Mouse (Mus musculus) myocyte (in vitro differentiated cells): ENCODE measurements around the gene Cldn13. TPM values are rescaled to one million over a fixed set of nuclear protein-coding genes. Genes with fewer than 3 reads are reported as not detected.
A peak's percentile ranks its signal among the peaks of the same experiment; 100 is the strongest.

Source experiments
- H3K27me3 ChIP-seq: one replicate; pipeline ENCODE4 v1.6.1; 2011; ENCODE audit not compliant: control insufficient read depth, insufficient read depth, insufficient read length
- H3K36me3 ChIP-seq: one replicate; pipeline ENCODE4 v1.6.1; 2011; ENCODE audit not compliant: control insufficient read depth, insufficient read depth
- H3K4me2 ChIP-seq: one replicate; pipeline ENCODE4 v1.6.1; 2011; ENCODE audit warnings: low read depth, control low read depth
- H3K4me3 ChIP-seq: one replicate; pipeline ENCODE4 v1.5.1; 2011; ENCODE audit warnings: mild to moderate bottlenecking, control low read depth, moderate library complexity
- H3K79me2 ChIP-seq: one replicate; pipeline ENCODE4 v1.6.1; 2011; ENCODE audit not compliant: control insufficient read depth, insufficient read depth
- H3ac ChIP-seq: one replicate; pipeline ENCODE4 v1.6.1; 2011; ENCODE audit not compliant: control insufficient read depth, insufficient read length
- CEBPB ChIP-seq: IDR thresholded peaks from 2 replicates; pipeline ENCODE4 v1.6.1; 2011; ENCODE audit warnings: mild to moderate bottlenecking, moderate library complexity; ENCODE audit not compliant: poor library complexity, insufficient read depth, severe bottlenecking
- E2F4 ChIP-seq: IDR thresholded peaks from one replicate; pipeline ENCODE4 v1.6.1; 2011; ENCODE audit warnings: mild to moderate bottlenecking, control low read depth, moderate library complexity; ENCODE audit not compliant: insufficient read depth
- MAX ChIP-seq: IDR thresholded peaks from one replicate; pipeline ENCODE4 v1.6.1; 2011; ENCODE audit warnings: low read depth, mild to moderate bottlenecking, control low read depth
- MYOD1 ChIP-seq, 3 experiments: IDR thresholded peaks; one replicate each; pipeline ENCODE4 v1.6.1; 2011; ENCODE audit warnings: control low read depth in 2 of 3, low read depth in 2 of 3, mild to moderate bottlenecking in 2 of 3, moderate library complexity in 1 of 3; ENCODE audit not compliant: insufficient read length in 2 of 3, control insufficient read depth in 1 of 3
- MYOG ChIP-seq, 3 experiments: IDR thresholded peaks; one replicate each; pipeline ENCODE4 v1.6.1; 2011; ENCODE audit warnings: control low read depth in 2 of 3, low read depth in 2 of 3, mild to moderate bottlenecking in 2 of 3; ENCODE audit not compliant: insufficient read length in 2 of 3, control insufficient read depth in 1 of 3, insufficient read depth in 1 of 3
- POLR2A ChIP-seq: IDR thresholded peaks from one replicate; pipeline ENCODE4 v1.6.1; 2011; ENCODE audit warnings: low read depth, mild to moderate bottlenecking, control low read depth, moderate library complexity; ENCODE audit not compliant: insufficient read length
- POLR2AphosphoS2 ChIP-seq: IDR thresholded peaks from one replicate; pipeline ENCODE4 v1.6.1; 2011; ENCODE audit warnings: low read depth, control low read depth; ENCODE audit not compliant: insufficient read length
- REST ChIP-seq: IDR thresholded peaks from one replicate; pipeline ENCODE4 v1.6.1; 2011; ENCODE audit warnings: mild to moderate bottlenecking, control low read depth, moderate library complexity; ENCODE audit not compliant: insufficient read depth, insufficient read length
- SRF ChIP-seq: IDR thresholded peaks from one replicate; pipeline ENCODE4 v1.6.1; 2011; ENCODE audit warnings: low read depth; ENCODE audit not compliant: control insufficient read depth, insufficient read length
- TCF12 ChIP-seq: IDR thresholded peaks from one replicate; pipeline ENCODE4 v1.6.1; 2011; ENCODE audit warnings: mild to moderate bottlenecking, control low read depth; ENCODE audit not compliant: poor library complexity, insufficient read depth, severe bottlenecking
- TCF3 ChIP-seq: IDR thresholded peaks from one replicate; pipeline ENCODE4 v1.6.1; 2011; ENCODE audit warnings: low read depth, control low read depth; ENCODE audit not compliant: insufficient read length
- USF1 ChIP-seq: IDR thresholded peaks from one replicate; pipeline ENCODE4 v1.6.1; 2011; ENCODE audit warnings: low read depth, mild to moderate bottlenecking, control low read depth, moderate library complexity
- polyA plus RNA-seq: library from polyadenylated mRNA; unstranded; fragments of >200 nt; fragmentation: generic; extraction: Trizol; gene quantifications from one replicate; pipeline ENCODE4 v1.2.1, GENCODE M21; 2012; ENCODE audit warnings: missing spikeins

The Cldn13 gene
- polyA plus RNA-seq, 1 experiment = not detected

- Histone ChIP-seq H3K27me3 (no peaks in the 10 kb centered on the region), H3K79me2 (no peaks in the 10 kb centered on the region), H3ac (no peak overlapping the region), H3K4me3 (no peak overlapping the region), H3K36me3 (no peaks in the 10 kb centered on the region), H3K4me2 (peak overlapping the region; percentile 55)
- no peak for TF ChIP-seq POLR2AphosphoS2
- TF ChIP-seq MYOD1 (IDR thresholded peaks at IDR 0.05; ENCODE audit: control insufficient read depth in 1 of 3, insufficient read length in 2 of 3, low read depth in 2 of 3) = peak; percentile 81 to 90 (median 87)
- peak; percentile 73 for TF ChIP-seq MAX
- TF ChIP-seq MYOG (IDR thresholded peaks at IDR 0.05; ENCODE audit: control insufficient read depth in 1 of 3, insufficient read depth in 1 of 3, insufficient read length in 2 of 3, low read depth in 2 of 3) = peak; percentile 70 to 94 (median 91)
- no peak for TF ChIP-seq SRF
- TF ChIP-seq TCF12 = peak; percentile 73
- TF ChIP-seq USF1 = peak; percentile 37
Observed at GRCm38 (mm10) chr5:134959114-134959513, 43.8 kb upstream of the Cldn13 start.

GRCm38 (mm10) chr5:134955491-134955890 lies 40.2 kb upstream of the Cldn13 start:
- Histone ChIP-seq H3K36me3 (no peaks in the 10 kb centered on the region), H3K4me3 (no peak overlapping the region), H3K79me2 (no peaks in the 10 kb centered on the region), H3ac (no peak overlapping the region), H3K27me3 (no peaks in the 10 kb centered on the region), H3K4me2 (no peak overlapping the region)
- TF ChIP-seq TCF12 = no peak
- TF ChIP-seq MAX = no peak
- TF ChIP-seq POLR2AphosphoS2 = no peak
- TF ChIP-seq USF1 = peak; percentile 18

- H3K4me2 ChIP-seq = peak overlapping the region; percentile 59
- H3K4me3 ChIP-seq = no peak overlapping the region
- no peaks in the 10 kb centered on the region for H3K36me3 ChIP-seq
- no peak overlapping the region for H3ac ChIP-seq
- peak in 1 of 3 experiments; percentile 74 for TF ChIP-seq MYOD1 (IDR thresholded peaks at IDR 0.05; ENCODE audit: control insufficient read depth in 1 of 3, insufficient read length in 2 of 3, low read depth in 2 of 3)
- TF ChIP-seq CEBPB = no peak
- no peaks in the 10 kb centered on the region for H3K79me2 ChIP-seq
- no peaks in the 10 kb centered on the region for H3K27me3 ChIP-seq
Observed at GRCm38 (mm10) chr5:134951053-134951884, 35.9 kb upstream of the Cldn13 start.

GRCm38 (mm10) chr5:134948085-134948439 lies 32.7 kb upstream of the Cldn13 start:
- TF ChIP-seq POLR2A = no peak
- TF ChIP-seq E2F4 = no peak
- TF ChIP-seq TCF3 = no peak
- no peak for TF ChIP-seq MYOG (IDR thresholded peaks at IDR 0.05; ENCODE audit: control insufficient read depth in 1 of 3, insufficient read depth in 1 of 3, insufficient read length in 2 of 3, low read depth in 2 of 3)
- no peak for TF ChIP-seq MYOD1 (IDR thresholded peaks at IDR 0.05; ENCODE audit: control insufficient read depth in 1 of 3, insufficient read length in 2 of 3, low read depth in 2 of 3)
- no peak for TF ChIP-seq MAX
- TF ChIP-seq SRF = no peak
- no peak for TF ChIP-seq TCF12
- no peak for TF ChIP-seq REST
- no peak for TF ChIP-seq USF1
- no peak for TF ChIP-seq POLR2AphosphoS2
- no peak for TF ChIP-seq CEBPB
- no peak overlapping the region for H3K4me2 ChIP-seq
- H3K79me2 ChIP-seq = no peaks in the 10 kb centered on the region
- H3K4me3 ChIP-seq = no peak overlapping the region
- H3K36me3 ChIP-seq = no peaks in the 10 kb centered on the region
- no peaks in the 10 kb centered on the region for H3K27me3 ChIP-seq
- no peak overlapping the region for H3ac ChIP-seq

GRCm38 (mm10) chr5:134947420-134948084 lies 32.2 kb upstream of the Cldn13 start:
- H3K79me2 ChIP-seq = no peaks in the 10 kb centered on the region
- no peak for TF ChIP-seq CEBPB
- no peak for TF ChIP-seq POLR2A
- TF ChIP-seq E2F4 = no peak
- no peak for TF ChIP-seq SRF
- TF ChIP-seq TCF12 = no peak
- TF ChIP-seq MYOG (IDR thresholded peaks at IDR 0.05; ENCODE audit: control insufficient read depth in 1 of 3, insufficient read depth in 1 of 3, insufficient read length in 2 of 3, low read depth in 2 of 3) = no peak
- no peak for TF ChIP-seq POLR2AphosphoS2
- TF ChIP-seq TCF3 = no peak
- no peaks in the 10 kb centered on the region for H3K36me3 ChIP-seq
- H3K4me2 ChIP-seq = no peak overlapping the region
- H3K27me3 ChIP-seq = no peaks in the 10 kb centered on the region
- H3ac ChIP-seq = no peak overlapping the region
- H3K4me3 ChIP-seq = no peak overlapping the region
